Mouse (Mus musculus) lung, adult 2 months (tissue): ENCODE measurements around the gene Bhlhe40. TPM values are rescaled to one million over a fixed set of nuclear protein-coding genes. Genes with fewer than 3 reads are reported as not detected.

Source experiments
- DNase-seq: peaks from one replicate; pipeline ENCODE4 v3.0.0; 2022
- H3K4me1 ChIP-seq: fragments of 200-500 bp; 2 replicates; pipeline ENCODE4 v1.6.1; 2011; ENCODE audit warnings: low read length; ENCODE audit not compliant: control insufficient read depth, insufficient read depth
- H3K4me3 ChIP-seq: fragments of 200-500 bp; replicated peaks from 2 replicates; pipeline ENCODE3; 2011; ENCODE audit warnings: low read depth, mild to moderate bottlenecking, control low read depth, low read length; ENCODE audit errors: extremely low read depth
- CTCF ChIP-seq: fragments of 200-500 bp; IDR thresholded peaks from 2 replicates; pipeline ENCODE4 v1.5.1; 2011; ENCODE audit warnings: mild to moderate bottlenecking, low read length, control low read depth; ENCODE audit not compliant: insufficient read depth
- POLR2A ChIP-seq: fragments of 200-500 bp; IDR thresholded peaks from 2 replicates; pipeline ENCODE4 v1.6.1; 2011; ENCODE audit warnings: low read depth, mild to moderate bottlenecking, control low read depth, low read length, borderline replicate concordance; ENCODE audit errors: extremely low read depth
- WGBS: fragments of 180-500 bp; shearing (Covaris S2); methylation state at CpG from one replicate; pipeline ENCODE4 v1.1.7; 2018; 5-methylcytosine and 5-hydroxymethylcytosine counted together
- polyA plus RNA-seq: library from polyadenylated mRNA; depleted of rRNA; stranded (reverse); fragments of >200 nt; gene quantifications from 2 replicates; pipeline ENCODE4 v1.2.3, GENCODE M21; 2012; rRNA removed

The Bhlhe40 gene
- polyA plus RNA-seq, 1 experiment = 14.6 TPM

- WGBS = 69% methylated on average over 3 of the region's 3 CpGs
- DNase-seq = no peak
- no peak overlapping the region for H3K4me3 ChIP-seq
- 0 out of 2 replicates have a peak, but pooled peaks cover 3% of the 10 kb centered on the region for H3K4me1 ChIP-seq
- TF ChIP-seq CTCF (0 out of 2 replicates have a peak, but pooled peaks have one; percentile 26), POLR2A (no peak)
Measured at GRCm38 (mm10) chr6:108710667-108711066, 50.2 kb downstream of the Bhlhe40 start.

- no peak for TF ChIP-seq CTCF
- no peak for TF ChIP-seq POLR2A
- 75% methylated on average over 4 of the region's 4 CpGs for WGBS
- no peak overlapping the region for H3K4me3 ChIP-seq
- H3K4me1 ChIP-seq = 0 out of 2 replicates have a peak, but pooled peaks cover 3% of the 10 kb centered on the region
- no peak for DNase-seq
Measured at GRCm38 (mm10) chr6:108711192-108711964, 50.9 kb downstream of the Bhlhe40 start.

GRCm38 (mm10) chr6:108712148-108712547 lies 51.7 kb downstream of the Bhlhe40 start:
- no peak for DNase-seq
- H3K4me3 ChIP-seq = no peak overlapping the region
- no peak for TF ChIP-seq POLR2A
- TF ChIP-seq CTCF = no peak
- 0 out of 2 replicates have a peak, but pooled peaks cover 3% of the 10 kb centered on the region for H3K4me1 ChIP-seq

GRCm38 (mm10) chr6:108713175-108713974 lies 52.9 kb downstream of the Bhlhe40 start:
- H3K4me1 ChIP-seq = 0 out of 2 replicates have a peak, but pooled peaks cover 3% of the 10 kb centered on the region
- WGBS = 36% methylated on average over 7 of the region's 7 CpGs
- no peak overlapping the region for H3K4me3 ChIP-seq
- TF ChIP-seq CTCF (no peak), POLR2A (no peak)
- DNase-seq = no peak

Other genes starting within 250 kb of the Bhlhe40 start
- gene Arl8b, start 122.5 kb downstream of the Bhlhe40 start, polyA plus RNA-seq = 14.5 and 19.4 TPM in 2 replicates
- 18.4 and 18.5 TPM in 2 replicates for gene Edem1, start 168.0 kb downstream of the Bhlhe40 start, polyA plus RNA-seq